Mouse (Mus musculus): Measurements from ENCODE around the gene Fgf4. TPM values are rescaled to one million over a fixed set of nuclear protein-coding genes. Genes with fewer than 3 reads are reported as not detected.

Gene Fgf4
- polyA plus RNA-seq, 1 experiment = not detected

GRCm38 (mm10) chr7:144912897-144913296 is 65.7 kb downstream of the Fgf4 start:
- H3K4me1 ChIP-seq (ENCODE audit: control insufficient read depth) = peaks cover 24% of the 10 kb centered on the region
- peaks cover 16% of the 10 kb centered on the region for H3K36me3 ChIP-seq (ENCODE audit: control insufficient read depth)
- no peaks in the 10 kb centered on the region for H3K9me3 ChIP-seq (ENCODE audit: control insufficient read depth, low read length)
- H3K4me3 ChIP-seq (replicated peaks) = no peak overlapping the region
- peaks cover 11% of the 10 kb centered on the region for H3K27me3 ChIP-seq (ENCODE audit: control insufficient read depth)
- TF ChIP-seq GATA1 (IDR thresholded peaks at IDR 0.05; ENCODE audit: low read length) (no peak), TAL1 (IDR thresholded peaks at IDR 0.05; ENCODE audit: low read length) (no peak)

GRCm38 (mm10) chr7:144914296-144914947 is 67.3 kb downstream of the Fgf4 start:
- Histone ChIP-seq H3K9me3 (ENCODE audit: control insufficient read depth, low read length) (no peaks in the 10 kb centered on the region), H3K36me3 (ENCODE audit: control insufficient read depth) (peaks cover 30% of the 10 kb centered on the region), H3K27me3 (ENCODE audit: control insufficient read depth) (peaks cover 5% of the 10 kb centered on the region), H3K4me1 (ENCODE audit: control insufficient read depth) (peaks cover 24% of the 10 kb centered on the region), H3K4me3 (replicated peaks) (peak overlapping the region; percentile 97)
- TF ChIP-seq GATA1 (IDR thresholded peaks at IDR 0.05; ENCODE audit: low read length) (no peak), TAL1 (IDR thresholded peaks at IDR 0.05; ENCODE audit: low read length) (no peak)

Other genes starting within 250 kb of the Fgf4 start
- 0.08 and 0.10 TPM in 2 replicates for gene Ano1, start 95.4 kb upstream of the Fgf4 start, polyA plus RNA-seq (2012)
- gene Fgf3, start 9.3 kb upstream of the Fgf4 start, polyA plus RNA-seq (2012) = 0.02 TPM in 2 replicates
- gene Fgf15, start 49.2 kb downstream of the Fgf4 start, polyA plus RNA-seq (2012) = not detected in 2 replicates
- 1.7 and 2.6 TPM in 2 replicates for gene LTO1, start 67.7 kb downstream of the Fgf4 start, polyA plus RNA-seq (2012)
- 0.08 TPM in 2 replicates for gene Ccnd1, start 92.6 kb downstream of the Fgf4 start, polyA plus RNA-seq (2012)

All from erythroblast, embryonic 14.5 days (primary cell).